Mouse (Mus musculus): ENCODE data around the gene Ccar1. TPM values are rescaled to one million over a fixed set of nuclear protein-coding genes. Genes with fewer than 3 reads are reported as not detected.

The Ccar1 gene
- 126 and 137 TPM in 2 replicates for polyA plus RNA-seq (2015; fragmentation: Nextera tagmentation; extraction: Ambion mirVana)

GRCm38 (mm10) chr10:62792177-62793090 lies at the start of gene Ccar1:
TSS of gene Ccar1 (minus strand) at chr10:62792286.
- Histone ChIP-seq H3K4me1 (replicated peaks; ENCODE audit: control insufficient read depth, insufficient read depth, low read length) (peaks cover 25% of the 10 kb centered on the region), H3K4me2 (ENCODE audit: low read length) (peak within 1 kb of the TSS; percentile 84), H3K9me3 (ENCODE audit: control insufficient read depth, low read length) (no peaks in the 10 kb centered on the region), H3K27ac (ENCODE audit: low read length) (peak within 1 kb of the TSS; percentile 92), H3K27me3 (replicated peaks; ENCODE audit: control insufficient read depth, insufficient read depth, low read length) (no peaks in the 10 kb centered on the region), H3K4me3 (replicated peaks; ENCODE audit: low read length) (peak within 1 kb of the TSS; percentile 94), H3K36me3 (ENCODE audit: control insufficient read depth, insufficient read depth) (peaks cover 23% of the 10 kb centered on the region; the same call in 1 of the 2 replicates), H3K9ac (replicated peaks; ENCODE audit: low read depth, low read length) (peak within 1 kb of the TSS; percentile 98)
- peak; percentile 99 for ATAC-seq
- 5% methylated on average over 46 of the region's 55 CpGs for WGBS

GRCm38 (mm10) chr10:62840687-62841086 lies 48.6 kb upstream of the Ccar1 start:
- Histone ChIP-seq H3K4me1 (replicated peaks; ENCODE audit: control insufficient read depth, insufficient read depth, low read length) (no peaks in the 10 kb centered on the region), H3K36me3 (ENCODE audit: control insufficient read depth, insufficient read depth) (peaks cover 6% of the 10 kb centered on the region; the same call in 1 of the 2 replicates), H3K4me3 (replicated peaks; ENCODE audit: low read length) (no peak overlapping the region), H3K27me3 (replicated peaks; ENCODE audit: control insufficient read depth, insufficient read depth, low read length) (no peaks in the 10 kb centered on the region), H3K27ac (ENCODE audit: low read length) (no peak overlapping the region), H3K9ac (replicated peaks; ENCODE audit: low read depth, low read length) (no peak overlapping the region), H3K9me3 (ENCODE audit: control insufficient read depth, low read length) (no peaks in the 10 kb centered on the region), H3K4me2 (ENCODE audit: low read length) (no peak overlapping the region)
- ATAC-seq = no peak
- 96% methylated on average over 7 of the region's 7 CpGs for WGBS

- Histone ChIP-seq H3K36me3 (ENCODE audit: control insufficient read depth, insufficient read depth) (peaks cover 6% of the 10 kb centered on the region; the same call in 1 of the 2 replicates), H3K27me3 (replicated peaks; ENCODE audit: control insufficient read depth, insufficient read depth, low read length) (no peaks in the 10 kb centered on the region), H3K4me3 (replicated peaks; ENCODE audit: low read length) (no peak overlapping the region), H3K27ac (ENCODE audit: low read length) (no peak overlapping the region), H3K9me3 (ENCODE audit: control insufficient read depth, low read length) (no peaks in the 10 kb centered on the region), H3K4me2 (ENCODE audit: low read length) (no peak overlapping the region), H3K4me1 (replicated peaks; ENCODE audit: control insufficient read depth, insufficient read depth, low read length) (no peaks in the 10 kb centered on the region), H3K9ac (replicated peaks; ENCODE audit: low read depth, low read length) (no peak overlapping the region)
- ATAC-seq = no peak
- WGBS = 95% methylated on average over 5 of the region's 5 CpGs
These were observed 45.9 kb upstream of the Ccar1 start for GRCm38 (mm10) chr10:62837987-62838386.

- no peak for ATAC-seq
- no peak overlapping the region for H3K9ac ChIP-seq (replicated peaks; ENCODE audit: low read depth, low read length)
- H3K9me3 ChIP-seq (ENCODE audit: control insufficient read depth, low read length) = no peaks in the 10 kb centered on the region
- no peaks in the 10 kb centered on the region for H3K27me3 ChIP-seq (replicated peaks; ENCODE audit: control insufficient read depth, insufficient read depth, low read length)
- no peak overlapping the region for H3K27ac ChIP-seq (ENCODE audit: low read length)
- H3K36me3 ChIP-seq (ENCODE audit: control insufficient read depth, insufficient read depth) = no peaks in the 10 kb centered on the region; the same call in 1 of the 2 replicates
- 88% methylated on average over 9 of the region's 9 CpGs for WGBS
- no peak overlapping the region for H3K4me3 ChIP-seq (replicated peaks; ENCODE audit: low read length)
- no peaks in the 10 kb centered on the region for H3K4me1 ChIP-seq (replicated peaks; ENCODE audit: control insufficient read depth, insufficient read depth, low read length)
- H3K4me2 ChIP-seq (ENCODE audit: low read length) = no peak overlapping the region
These were observed 40.7 kb upstream of the Ccar1 start for GRCm38 (mm10) chr10:62832783-62833182.

GRCm38 (mm10) chr10:62831546-62831945 lies 39.5 kb upstream of the Ccar1 start:
- 91% methylated on average over 2 of the region's 2 CpGs for WGBS
- Histone ChIP-seq H3K4me2 (ENCODE audit: low read length) (no peak overlapping the region), H3K4me3 (replicated peaks; ENCODE audit: low read length) (no peak overlapping the region), H3K27ac (ENCODE audit: low read length) (no peak overlapping the region), H3K36me3 (ENCODE audit: control insufficient read depth, insufficient read depth) (no peaks in the 10 kb centered on the region; the same call in 1 of the 2 replicates), H3K27me3 (replicated peaks; ENCODE audit: control insufficient read depth, insufficient read depth, low read length) (no peaks in the 10 kb centered on the region), H3K9ac (replicated peaks; ENCODE audit: low read depth, low read length) (no peak overlapping the region), H3K9me3 (ENCODE audit: control insufficient read depth, low read length) (no peaks in the 10 kb centered on the region), H3K4me1 (replicated peaks; ENCODE audit: control insufficient read depth, insufficient read depth, low read length) (no peaks in the 10 kb centered on the region)
- no peak for ATAC-seq

- 91% methylated on average over 8 of the region's 8 CpGs for WGBS
- Histone ChIP-seq H3K4me2 (ENCODE audit: low read length) (no peak overlapping the region), H3K27me3 (replicated peaks; ENCODE audit: control insufficient read depth, insufficient read depth, low read length) (no peaks in the 10 kb centered on the region), H3K9me3 (ENCODE audit: control insufficient read depth, low read length) (no peaks in the 10 kb centered on the region), H3K4me3 (replicated peaks; ENCODE audit: low read length) (no peak overlapping the region), H3K36me3 (ENCODE audit: control insufficient read depth, insufficient read depth) (peaks cover under 1% of the 10 kb centered on the region), H3K9ac (replicated peaks; ENCODE audit: low read depth, low read length) (no peak overlapping the region), H3K27ac (ENCODE audit: low read length) (no peak overlapping the region), H3K4me1 (replicated peaks; ENCODE audit: control insufficient read depth, insufficient read depth, low read length) (no peaks in the 10 kb centered on the region)
- ATAC-seq = no peak
These were observed 32.4 kb upstream of the Ccar1 start for GRCm38 (mm10) chr10:62824474-62824873.

- H3K4me3 ChIP-seq (replicated peaks; ENCODE audit: low read length) = no peak overlapping the region
- no peaks in the 10 kb centered on the region for H3K9me3 ChIP-seq (ENCODE audit: control insufficient read depth, low read length)
- no peaks in the 10 kb centered on the region for H3K27me3 ChIP-seq (replicated peaks; ENCODE audit: control insufficient read depth, insufficient read depth, low read length)
- no peak overlapping the region for H3K27ac ChIP-seq (ENCODE audit: low read length)
- peaks cover 11% of the 10 kb centered on the region for H3K36me3 ChIP-seq (ENCODE audit: control insufficient read depth, insufficient read depth)
- H3K4me2 ChIP-seq (ENCODE audit: low read length) = no peak overlapping the region
- WGBS = 89% methylated on average over 4 of the region's 4 CpGs
- no peak for ATAC-seq
- H3K4me1 ChIP-seq (replicated peaks; ENCODE audit: control insufficient read depth, insufficient read depth, low read length) = no peaks in the 10 kb centered on the region
- no peak overlapping the region for H3K9ac ChIP-seq (replicated peaks; ENCODE audit: low read depth, low read length)
These were observed 31.3 kb upstream of the Ccar1 start for GRCm38 (mm10) chr10:62823431-62823830.

GRCm38 (mm10) chr10:62810010-62810409 lies 17.9 kb upstream of the Ccar1 start:
- 79% methylated on average over 4 of the region's 4 CpGs for WGBS
- no peaks in the 10 kb centered on the region for H3K9me3 ChIP-seq (ENCODE audit: control insufficient read depth, low read length)
- H3K9ac ChIP-seq (replicated peaks; ENCODE audit: low read depth, low read length) = no peak overlapping the region
- peaks cover 24% of the 10 kb centered on the region for H3K36me3 ChIP-seq (ENCODE audit: control insufficient read depth, insufficient read depth)
- no peaks in the 10 kb centered on the region for H3K27me3 ChIP-seq (replicated peaks; ENCODE audit: control insufficient read depth, insufficient read depth, low read length)
- ATAC-seq = no peak
- no peaks in the 10 kb centered on the region for H3K4me1 ChIP-seq (replicated peaks; ENCODE audit: control insufficient read depth, insufficient read depth, low read length)
- no peak overlapping the region for H3K4me2 ChIP-seq (ENCODE audit: low read length)
- no peak overlapping the region for H3K27ac ChIP-seq (ENCODE audit: low read length)
- H3K4me3 ChIP-seq (replicated peaks; ENCODE audit: low read length) = no peak overlapping the region

- peaks cover 15% of the 10 kb centered on the region for H3K36me3 ChIP-seq (ENCODE audit: control insufficient read depth, insufficient read depth)
- no peak overlapping the region for H3K27ac ChIP-seq (ENCODE audit: low read length)
- no peaks in the 10 kb centered on the region for H3K4me1 ChIP-seq (replicated peaks; ENCODE audit: control insufficient read depth, insufficient read depth, low read length)
- H3K4me2 ChIP-seq (ENCODE audit: low read length) = no peak overlapping the region
- 93% methylated on average over 2 of the region's 2 CpGs for WGBS
- no peaks in the 10 kb centered on the region for H3K9me3 ChIP-seq (ENCODE audit: control insufficient read depth, low read length)
- no peak overlapping the region for H3K4me3 ChIP-seq (replicated peaks; ENCODE audit: low read length)
- no peaks in the 10 kb centered on the region for H3K27me3 ChIP-seq (replicated peaks; ENCODE audit: control insufficient read depth, insufficient read depth, low read length)
- no peak overlapping the region for H3K9ac ChIP-seq (replicated peaks; ENCODE audit: low read depth, low read length)
- ATAC-seq = no peak
These were observed 16.7 kb upstream of the Ccar1 start for GRCm38 (mm10) chr10:62808766-62809165.
